Mouse (Mus musculus) MEL (cell line): ENCODE results near the gene Tmem104. TPM values are rescaled to one million over a fixed set of nuclear protein-coding genes. Genes with fewer than 3 reads are reported as not detected.

Experiments used
- DNase-seq: peaks from one replicate; pipeline ENCODE4 v3.0.0; 2011; ENCODE audit warnings: low read depth, low spot score
- H3K27ac ChIP-seq: 2 replicates; pipeline ENCODE4 v1.5.1; 2012; ENCODE audit warnings: low read depth, mild to moderate bottlenecking, control low read depth, low read length, moderate library complexity; ENCODE audit not compliant: control insufficient read depth
- H3K27me3 ChIP-seq, 2 experiments: fragments of 150-350 bp in 1 of 2; sonication (generic) in 1 of 2; 2 replicates each; pipeline ENCODE4 v1.6.1; 2012; ENCODE audit warnings: low read length in 2 of 2, mild to moderate bottlenecking in 2 of 2, improper control_type of control experiment in 1 of 2, moderate library complexity in 1 of 2; ENCODE audit not compliant: insufficient read depth in 2 of 2, control insufficient read depth in 1 of 2
- H3K36me3 ChIP-seq, 2 experiments: 2 replicates each; pipeline ENCODE4 v1.6.1; 2012 to 2014; ENCODE audit warnings: low read length in 2 of 2, improper control_type of control experiment in 1 of 2, inconsistent platforms in 1 of 2, mild to moderate bottlenecking in 1 of 2; ENCODE audit not compliant: insufficient read depth in 2 of 2, control insufficient read depth in 1 of 2
- H3K4me1 ChIP-seq, 2 experiments: fragments of 150-350 bp in 1 of 2; sonication (generic) in 1 of 2; 2 replicates each; pipeline ENCODE4 v1.6.1; 2012; ENCODE audit warnings: low read length in 2 of 2, improper control_type of control experiment in 1 of 2, mild to moderate bottlenecking in 1 of 2; ENCODE audit not compliant: insufficient read depth in 2 of 2, control insufficient read depth in 1 of 2
- H3K4me3 ChIP-seq, 2 experiments: fragments of 150-350 bp in 1 of 2; sonication (generic) in 1 of 2; 2 replicates each; pipeline ENCODE4 v1.5.1; 2012; ENCODE audit warnings: low read depth in 2 of 2, low read length in 2 of 2, mild to moderate bottlenecking in 2 of 2, moderate library complexity in 2 of 2, control low read depth in 1 of 2, improper control_type of control experiment in 1 of 2; ENCODE audit not compliant: control insufficient read depth in 1 of 2, insufficient read depth in 1 of 2
- H3K79me2 ChIP-seq: 2 replicates; pipeline ENCODE4 v1.6.1; 2012; ENCODE audit warnings: mild to moderate bottlenecking, low read length, moderate library complexity; ENCODE audit not compliant: control insufficient read depth, poor library complexity, insufficient read depth
- H3K9ac ChIP-seq: 2 replicates; pipeline ENCODE4 v1.6.1; 2012; ENCODE audit warnings: low read depth, mild to moderate bottlenecking, control low read depth, low read length, moderate library complexity; ENCODE audit not compliant: control insufficient read depth, poor library complexity, severe bottlenecking
- H3K9me3 ChIP-seq: fragments of 150-350 bp; sonication (generic); replicated peaks from 2 replicates; pipeline ENCODE4 v1.6.1; 2012; ENCODE audit warnings: mild to moderate bottlenecking, low read length, improper control_type of control experiment, moderate library complexity; ENCODE audit not compliant: insufficient read depth
- CHD1 ChIP-seq: IDR thresholded peaks from 2 replicates; pipeline ENCODE4 v1.6.1; 2012; ENCODE audit warnings: low read depth, mild to moderate bottlenecking, inconsistent platforms, low read length, improper control_type of control experiment
- CHD2 ChIP-seq: IDR thresholded peaks from 2 replicates; pipeline ENCODE4 v1.6.1; 2011; ENCODE audit warnings: low read length, improper control_type of control experiment
- CTCF ChIP-seq, 3 experiments: IDR thresholded peaks in 2 of 3; conservative IDR thresholded peaks in 1 of 3; 2 replicates each; pipeline ENCODE4 v1.5.1; 2011 to 2012; ENCODE audit warnings: low read length in 3 of 3, low read depth in 2 of 3, mild to moderate bottlenecking in 2 of 3, improper control_type of control experiment in 1 of 3, inconsistent platforms in 1 of 3, mixed read lengths in 1 of 3, moderate library complexity in 1 of 3; ENCODE audit not compliant: control insufficient read depth in 1 of 3, insufficient read depth in 1 of 3, poor library complexity in 1 of 3, severe bottlenecking in 1 of 3
- E2F4 ChIP-seq: IDR thresholded peaks from 2 replicates; pipeline ENCODE4 v1.6.1; 2011; ENCODE audit warnings: low read depth, low read length, improper control_type of control experiment, borderline replicate concordance
- KAT2A ChIP-seq: conservative IDR thresholded peaks from 2 replicates; pipeline ENCODE4 v1.6.1; 2012; ENCODE audit warnings: low read depth, low read length, improper control_type of control experiment, inconsistent platforms
- MAFK ChIP-seq: IDR thresholded peaks from 2 replicates; pipeline ENCODE4 v1.6.1; 2011; ENCODE audit warnings: low read depth, mild to moderate bottlenecking, low read length, improper control_type of control experiment, borderline replicate concordance
- MAX ChIP-seq: IDR thresholded peaks from 2 replicates; pipeline ENCODE4 v1.6.1; 2011; ENCODE audit warnings: low read length, improper control_type of control experiment
- MAZ ChIP-seq: IDR thresholded peaks from 2 replicates; pipeline ENCODE4 v1.6.1; 2012; ENCODE audit warnings: low read depth, mild to moderate bottlenecking, inconsistent platforms, low read length, improper control_type of control experiment
- MXI1 ChIP-seq: IDR thresholded peaks from 2 replicates; pipeline ENCODE4 v1.6.1; 2011; ENCODE audit warnings: mild to moderate bottlenecking, low read depth, low read length, improper control_type of control experiment
- MYB ChIP-seq: IDR thresholded peaks from 2 replicates; pipeline ENCODE4 v1.6.1; 2011; ENCODE audit warnings: mild to moderate bottlenecking, low read depth, low read length, improper control_type of control experiment
- MYC ChIP-seq: IDR thresholded peaks from 2 replicates; pipeline ENCODE4 v1.6.1; 2011; ENCODE audit warnings: low read depth, mild to moderate bottlenecking, low read length, improper control_type of control experiment, moderate library complexity
- NELFE ChIP-seq: IDR thresholded peaks from 2 replicates; pipeline ENCODE4 v1.6.1; 2011; ENCODE audit warnings: low read depth, low read length, improper control_type of control experiment
- POLR2A ChIP-seq, 2 experiments: IDR thresholded peaks; 2 replicates each; pipeline ENCODE4 v1.6.1; 2011 to 2012; ENCODE audit warnings: low read length in 2 of 2, mild to moderate bottlenecking in 2 of 2, control low read depth in 1 of 2, improper control_type of control experiment in 1 of 2, low read depth in 1 of 2, moderate library complexity in 1 of 2; ENCODE audit not compliant: control insufficient read depth in 1 of 2, insufficient read depth in 1 of 2, poor library complexity in 1 of 2
- TAL1 ChIP-seq: IDR thresholded peaks from 2 replicates; pipeline ENCODE4 v1.6.1; 2012; ENCODE audit warnings: mild to moderate bottlenecking, inconsistent platforms, low read length, moderate library complexity, mixed read lengths
- TBP ChIP-seq: IDR thresholded peaks from 2 replicates; pipeline ENCODE4 v1.8.0; 2011; ENCODE audit warnings: low read depth, low read length, improper control_type of control experiment
- TCF12 ChIP-seq: IDR thresholded peaks from 2 replicates; pipeline ENCODE4 v1.6.1; 2014; ENCODE audit warnings: low read depth, mild to moderate bottlenecking, inconsistent platforms, low read length, improper control_type of control experiment, moderate library complexity
- UBTF ChIP-seq: IDR thresholded peaks from 2 replicates; pipeline ENCODE4 v1.6.1; 2012; ENCODE audit warnings: low read depth, mild to moderate bottlenecking, inconsistent platforms, low read length, improper control_type of control experiment, moderate library complexity, borderline replicate concordance; ENCODE audit not compliant: insufficient read depth
- USF1 ChIP-seq: IDR thresholded peaks from 2 replicates; pipeline ENCODE4 v1.6.1; 2014; ENCODE audit warnings: low read depth, mild to moderate bottlenecking, inconsistent platforms, low read length, improper control_type of control experiment, moderate library complexity
- USF2 ChIP-seq, 2 experiments: IDR thresholded peaks; 2 replicates each; pipeline ENCODE4 v1.6.1; 2011 to 2012; ENCODE audit warnings: improper control_type of control experiment in 2 of 2, low read length in 2 of 2, borderline replicate concordance in 1 of 2, inconsistent platforms in 1 of 2, low read depth in 1 of 2, mild to moderate bottlenecking in 1 of 2; ENCODE audit not compliant: insufficient read depth in 1 of 2
- ZC3H11A ChIP-seq: IDR thresholded peaks from 2 replicates; pipeline ENCODE4 v1.6.1; 2012; ENCODE audit warnings: low read depth, mild to moderate bottlenecking, inconsistent platforms, low read length, improper control_type of control experiment
- ZKSCAN1 ChIP-seq: IDR thresholded peaks from 2 replicates; pipeline ENCODE4 v1.6.1; 2012; ENCODE audit warnings: low read depth, mild to moderate bottlenecking, inconsistent platforms, low read length, improper control_type of control experiment, moderate library complexity
- ZMIZ1 ChIP-seq: IDR thresholded peaks from 2 replicates; pipeline ENCODE4 v1.6.1; 2012; ENCODE audit warnings: low read depth, mild to moderate bottlenecking, inconsistent platforms, low read length, improper control_type of control experiment, moderate library complexity
- ZNF384 ChIP-seq: IDR thresholded peaks from 2 replicates; pipeline ENCODE4 v1.6.1; 2012; ENCODE audit warnings: low read depth, mild to moderate bottlenecking, inconsistent platforms, low read length, improper control_type of control experiment
- polyA plus RNA-seq, 2 experiments: library from polyadenylated mRNA; stranded (reverse) in 1 of 2; unstranded in 1 of 2; fragments of >175 nt in 1 of 2; fragments of >200 nt in 1 of 2; gene quantifications; 2 replicates each; pipeline versions ENCODE4 v1.2.1 to v1.2.4; 2012; ENCODE audit warnings: low replicate concordance in 2 of 2, low read depth in 1 of 2; ENCODE audit not compliant: insufficient read length in 2 of 2, insufficient read depth in 1 of 2, missing spikeins in 1 of 2
- total RNA-seq: library from RNA; depleted of rRNA; stranded (reverse); fragments of 300-350 nt; gene quantifications from 2 replicates; pipeline ENCODE4 v1.2.3, GENCODE M21; 2012

The Tmem104 gene
- total and polyA plus RNA-seq, 3 experiments: 21.9 to 24.8 TPM; not detected in 1

GRCm38 (mm10) chr11:115279726-115280125 lies 92.4 kb downstream of the Tmem104 start (continued):
- TF ChIP-seq ZKSCAN1 (no peak), CTCF (IDR thresholded peaks at IDR 0.05 in 2 of 3, conservative IDR thresholded peaks at IDR 0.05 in 1 of 3; ENCODE audit: control insufficient read depth in 1 of 3, insufficient read depth in 1 of 3, low read depth in 2 of 3, low read length in 3 of 3, poor library complexity in 1 of 3, severe bottlenecking in 1 of 3) (0 out of 6 replicates have a peak, but pooled peaks of 2 of the 3 experiments have one; percentile 7 to 9), KAT2A (no peak)

- Histone ChIP-seq H3K79me2 (peaks cover 3% of the 10 kb centered on the region; the same call in 1 of the 2 replicates), H3K27ac (no peak overlapping the region), H3K9ac (no peak overlapping the region), H3K36me3 (peaks cover 0 to 9% of the 10 kb centered on the region in 2 experiments; a peak in 2 of 4 replicates), H3K4me3 (no peak overlapping the region), H3K27me3 (no peaks in the 10 kb centered on the region), H3K9me3 (no peaks in the 10 kb centered on the region), H3K4me1 (peaks cover 5 to 11% of the 10 kb centered on the region in 2 experiments; a peak in 3 of 4 replicates)
- DNase-seq: no peak
- TF ChIP-seq CHD1 (no peak), USF2 (IDR thresholded peaks at IDR 0.05; ENCODE audit: borderline replicate concordance in 1 of 2, insufficient read depth in 1 of 2, low read depth in 1 of 2, low read length in 2 of 2) (no peak), UBTF (no peak), TAL1 (no peak), ZC3H11A (no peak), MAFK (no peak), USF1 (no peak), MYC (no peak), ZNF384 (no peak), TCF12 (no peak)
- TF ChIP-seq, all 39 proteins: peak for 0
Measured at GRCm38 (mm10) chr11:115282295-115282694, 95.0 kb downstream of the Tmem104 start.

GRCm38 (mm10) chr11:115282723-115283485 lies 95.6 kb downstream of the Tmem104 start:
- H3K79me2 ChIP-seq: no peaks in the 10 kb centered on the region
- no peak overlapping the region for H3K27ac ChIP-seq
- H3K9ac ChIP-seq: no peak overlapping the region
- no peak overlapping the region for H3K4me3 ChIP-seq
- peaks cover 0 to 9% of the 10 kb centered on the region in 2 experiments; a peak in 2 of 4 replicates for H3K36me3 ChIP-seq
- TF ChIP-seq MAFK (no peak), E2F4 (no peak), ZMIZ1 (no peak), TAL1 (no peak), MXI1 (no peak), MAX (no peak), CHD2 (no peak), MYB (no peak), USF1 (no peak), POLR2A (IDR thresholded peaks at IDR 0.05; ENCODE audit: control insufficient read depth in 1 of 2, insufficient read depth in 1 of 2, low read depth in 1 of 2, low read length in 2 of 2, poor library complexity in 1 of 2) (no peak), UBTF (no peak), MAZ (no peak), NELFE (no peak), TBP (no peak)
- no peak for DNase-seq
- H3K4me1 ChIP-seq: peaks cover 5 to 11% of the 10 kb centered on the region in 2 experiments; a peak in 3 of 4 replicates
- no peaks in the 10 kb centered on the region for H3K9me3 ChIP-seq
- H3K27me3 ChIP-seq: no peaks in the 10 kb centered on the region
